Mouse (Mus musculus) heart, adult 2 months (tissue): ENCODE measurements around the gene Qpctl. TPM values are rescaled to one million over a fixed set of nuclear protein-coding genes. Genes with fewer than 3 reads are reported as not detected.

Experiments used
- DNase-seq, 2 experiments: peaks; one replicate each; pipeline ENCODE4 v3.0.0; 2021
- H3K27ac ChIP-seq: fragments of 200-600 bp; 2 replicates; pipeline ENCODE4 v1.8.1; 2022
- H3K27me3 ChIP-seq: fragments of 200-500 bp; 2 replicates; pipeline ENCODE4 v1.6.1; 2012; ENCODE audit warnings: mild to moderate bottlenecking, low read length, inconsistent platforms, mixed read lengths; ENCODE audit not compliant: control insufficient read depth, insufficient read depth
- H3K36me3 ChIP-seq: fragments of 200-500 bp; 2 replicates; pipeline ENCODE4 v1.6.1; 2012; ENCODE audit warnings: low read length, inconsistent platforms; ENCODE audit not compliant: control insufficient read depth, insufficient read depth
- H3K4me1 ChIP-seq: fragments of 200-500 bp; 2 replicates; pipeline ENCODE4 v1.6.1; 2011; ENCODE audit warnings: low read length; ENCODE audit not compliant: control insufficient read depth, insufficient read depth
- H3K4me3 ChIP-seq: fragments of 200-600 bp; 2 replicates; pipeline ENCODE4 v1.8.1; 2022
- H3K79me2 ChIP-seq: fragments of 200-500 bp; replicated peaks from 2 replicates; pipeline ENCODE4 v1.6.1; 2012; ENCODE audit warnings: mild to moderate bottlenecking, inconsistent platforms, low read length, moderate library complexity, mixed read lengths; ENCODE audit not compliant: control insufficient read depth, insufficient read depth
- H3K9ac ChIP-seq: fragments of 200-500 bp; 2 replicates; pipeline ENCODE4 v1.6.1; 2012; ENCODE audit warnings: low read depth, mild to moderate bottlenecking, control low read depth, inconsistent platforms, low read length, mixed read lengths
- CTCF ChIP-seq: fragments of 200-600 bp; IDR thresholded peaks from 2 replicates; pipeline ENCODE4 v1.8.1; 2022; ENCODE audit warnings: antibody characterized with exemption, mild to moderate bottlenecking, moderate library complexity
- EP300 ChIP-seq: fragments of 200-500 bp; IDR thresholded peaks from 2 replicates; pipeline ENCODE4 v1.6.1; 2011; ENCODE audit warnings: low read depth, low read length, control low read depth; ENCODE audit not compliant: insufficient read depth
- POLR2A ChIP-seq: fragments of 200-500 bp; IDR thresholded peaks from 2 replicates; pipeline ENCODE4 v1.6.1; 2011; ENCODE audit warnings: mild to moderate bottlenecking, low read depth, low read length, control low read depth; ENCODE audit not compliant: insufficient read depth
- WGBS: fragments of 180-500 bp; shearing (Covaris S2); methylation state at CpG from one replicate; pipeline ENCODE4 v1.1.7; 2018; 5-methylcytosine and 5-hydroxymethylcytosine counted together
- intact Hi-C: fragments of 180-260 bp; cut with DNase I; formaldehyde crosslinking; loops from one replicate; pipeline ENCODE4 v1.15.1; 2025
- polyA plus RNA-seq: library from polyadenylated mRNA; depleted of rRNA; stranded (reverse); fragments of >200 nt; gene quantifications from 2 replicates; pipeline ENCODE4 v1.2.3, GENCODE M21; 2012
- total RNA-seq, 2 experiments: library from RNA; stranded (reverse); gene quantifications; 2 replicates each; pipeline ENCODE4 v1.2.3; 2021

Qpctl gene
- total and polyA plus RNA-seq, 3 experiments: 3.8 to 5.3 (median 4.6) TPM

DNA sequence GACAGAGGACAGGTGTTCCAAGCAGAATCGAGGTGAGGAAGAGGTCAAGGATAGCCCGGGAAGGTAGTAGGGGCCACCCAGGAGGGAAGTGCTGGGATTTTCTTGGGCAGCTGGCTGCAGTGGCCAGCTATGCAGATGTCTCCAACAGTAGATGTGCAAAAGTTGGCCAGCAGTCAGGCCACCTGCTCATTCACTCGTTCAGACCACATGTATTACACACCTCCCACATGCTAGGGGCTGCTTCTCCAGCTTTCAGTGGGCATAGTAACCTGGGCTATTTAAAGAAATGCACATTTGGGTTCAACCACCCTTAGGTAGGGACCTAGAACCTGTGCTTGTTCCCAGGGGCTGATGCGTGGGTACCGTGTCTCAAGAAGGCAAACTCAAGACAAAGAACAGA, 21.3 kb downstream of the Qpctl start:
- Histone ChIP-seq H3K4me3 (no peak overlapping the region), H3K79me2 (peaks cover 2% of the 10 kb centered on the region; the same call in 1 of the 2 replicates), H3K27ac (no peak overlapping the region), H3K9ac (no peak overlapping the region), H3K36me3 (no peaks in the 10 kb centered on the region), H3K4me1 (peaks cover 4% of the 10 kb centered on the region), H3K27me3 (no peaks in the 10 kb centered on the region)
- intact Hi-C loops: no loop called here
- TF ChIP-seq POLR2A (no peak), CTCF (no peak), EP300 (no peak)
- no peak for DNase-seq
- 82% methylated on average over 5 of the region's 5 CpGs for WGBS

DNA sequence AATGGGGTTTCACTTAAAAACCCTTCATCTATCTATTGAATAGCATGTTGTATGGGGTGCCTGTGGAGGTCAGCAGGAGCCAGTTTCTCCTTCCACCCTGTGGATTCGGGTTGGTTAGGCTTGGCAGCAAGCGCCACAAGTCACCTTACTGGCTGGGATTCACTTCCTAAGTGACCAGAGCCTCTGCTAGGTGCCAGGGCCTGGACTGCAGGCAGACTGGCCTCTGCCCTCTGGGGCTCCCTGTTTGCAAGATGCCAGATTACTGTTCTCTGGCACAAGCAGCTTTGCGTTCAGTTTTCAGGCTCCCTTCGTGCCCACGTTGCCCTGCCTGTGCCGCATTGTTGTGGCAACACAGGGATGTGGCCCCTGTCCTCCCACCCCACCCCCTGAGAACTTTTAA, 24.4 kb downstream of the Qpctl start:
- Histone ChIP-seq H3K79me2 (peaks cover 7% of the 10 kb centered on the region), H3K9ac (no peak overlapping the region), H3K4me3 (no peak overlapping the region), H3K27ac (no peak overlapping the region), H3K27me3 (no peaks in the 10 kb centered on the region), H3K36me3 (no peaks in the 10 kb centered on the region; the same call in 1 of the 2 replicates), H3K4me1 (peaks cover 3% of the 10 kb centered on the region)
- WGBS: 71% methylated on average over 6 of the region's 6 CpGs
- DNase-seq: no peak
- intact Hi-C loops: no loop called here
- TF ChIP-seq POLR2A: no peak

DNA sequence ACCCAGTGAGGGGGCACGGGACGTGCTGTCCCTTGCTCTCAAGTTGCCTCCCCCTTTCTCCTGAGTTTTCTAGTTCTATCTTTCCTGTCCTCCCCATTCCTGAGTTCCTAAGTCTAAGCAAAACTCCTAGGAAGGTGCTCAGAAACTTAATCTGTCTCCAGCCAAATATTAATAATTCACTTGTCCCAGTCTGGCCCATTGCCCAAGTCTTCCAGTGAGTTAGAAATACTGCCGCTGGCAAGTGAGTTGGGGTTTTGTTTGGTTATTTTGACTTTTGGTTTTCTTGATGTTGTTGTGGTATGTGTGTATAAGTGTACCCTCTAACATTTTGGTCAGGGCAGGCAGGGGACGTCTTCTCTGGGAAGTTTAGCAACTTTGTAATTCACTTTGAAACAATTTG, 27.4 kb downstream of the Qpctl start:
- H3K27me3 ChIP-seq: no peaks in the 10 kb centered on the region
- H3K79me2 ChIP-seq: peaks cover 5% of the 10 kb centered on the region
- 77% methylated on average over 4 of the region's 4 CpGs for WGBS
- no peak overlapping the region for H3K27ac ChIP-seq
- no peak for DNase-seq
- TF ChIP-seq CTCF (no peak), POLR2A (no peak), EP300 (no peak)
- peaks cover 4% of the 10 kb centered on the region for H3K4me1 ChIP-seq
- intact Hi-C loops: loop anchor here (2.0 kb wide), 1 partner anchor 97 kb away; the partner anchor contains the start of gene Sympk
- no peak overlapping the region for H3K9ac ChIP-seq
- no peak overlapping the region for H3K4me3 ChIP-seq
- H3K36me3 ChIP-seq: no peaks in the 10 kb centered on the region; the same call in 1 of the 2 replicates

DNA sequence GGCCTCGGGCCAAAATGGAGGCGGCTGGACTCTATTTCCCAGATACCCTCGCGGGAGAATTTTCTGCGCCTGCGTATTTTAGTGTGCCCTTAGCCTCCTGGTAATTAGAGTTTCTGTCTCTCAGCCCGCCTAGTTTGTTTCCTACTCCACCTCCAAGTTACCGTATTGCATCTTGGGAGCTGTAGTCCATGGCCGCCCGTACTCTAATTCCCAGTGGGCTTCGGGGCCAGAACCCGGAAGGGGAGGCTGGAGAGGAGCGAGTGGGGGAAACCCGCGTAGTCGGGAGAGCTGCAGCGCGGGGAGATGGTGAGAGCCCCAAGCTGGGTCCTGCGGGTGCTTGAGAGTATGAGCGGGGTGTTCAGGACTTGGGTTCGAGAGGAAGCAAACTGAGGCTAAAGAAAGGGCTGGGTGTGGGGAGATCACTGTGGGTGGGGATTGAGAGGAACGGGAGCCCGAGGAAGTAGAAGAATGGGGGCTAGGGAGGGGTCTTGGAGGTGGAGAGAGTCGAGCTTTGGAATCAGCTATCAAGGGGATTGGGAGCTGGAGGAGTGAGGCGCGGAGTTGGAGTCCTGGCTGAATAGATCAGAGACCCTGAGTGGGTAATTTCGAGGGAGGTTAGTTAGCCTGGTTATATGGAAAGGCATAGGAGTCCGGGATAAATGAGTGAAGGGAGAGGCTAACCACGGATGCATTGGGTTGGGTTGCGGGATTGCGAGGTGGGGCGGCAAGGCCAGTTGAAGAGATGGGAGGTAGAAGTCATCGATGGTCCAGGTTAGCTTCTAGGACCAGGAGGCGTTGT, 29.3 kb downstream of the Qpctl start, which contains the start of gene Fbxo46:
TSS of gene Fbxo46 (plus strand) at position 229 of the 799 bp plus-strand sequence.
- H3K79me2 ChIP-seq: peaks cover 5% of the 10 kb centered on the region
- no peaks in the 10 kb centered on the region for H3K27me3 ChIP-seq
- peak within 1 kb of the TSS; percentile 84 for H3K27ac ChIP-seq
- intact Hi-C loops: loop anchor here (1.0 to 2.0 kb wide), 2 partner anchors 10 to 95 kb away; partner anchors contain the start of gene Sympk
- peak; percentile 92 to 95 for DNase-seq
- H3K4me3 ChIP-seq: peak within 1 kb of the TSS; percentile 86
- peak within 1 kb of the TSS; percentile 58 for H3K9ac ChIP-seq
- peaks cover 4% of the 10 kb centered on the region for H3K4me1 ChIP-seq
- 0 out of 2 replicates have a peak, but pooled peaks have one; percentile 39 for TF ChIP-seq EP300
- no peak for TF ChIP-seq CTCF
- peak; percentile 94 for TF ChIP-seq POLR2A
- no peaks in the 10 kb centered on the region; the same call in 1 of the 2 replicates for H3K36me3 ChIP-seq
- 2% methylated on average over 34 of the region's 34 CpGs for WGBS

DNA sequence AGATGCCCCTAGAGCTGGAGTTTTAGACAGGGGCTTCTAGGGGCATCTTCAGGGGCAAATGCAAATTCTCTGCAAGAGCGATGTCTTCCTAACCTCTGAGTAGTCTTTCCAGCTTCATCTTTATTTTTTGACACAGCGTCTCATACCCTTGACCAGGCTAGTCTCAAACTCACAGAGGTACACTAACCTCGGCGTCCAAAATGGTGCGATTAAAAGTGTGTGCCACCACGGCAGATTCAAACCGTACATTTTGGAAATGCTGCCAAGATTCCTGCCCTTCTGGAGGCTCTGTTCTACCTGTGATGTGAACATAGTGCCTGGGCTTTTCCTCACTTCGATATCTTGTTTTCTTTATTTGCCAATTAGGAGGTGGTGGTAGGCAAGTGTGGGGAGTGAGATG, 30.0 kb downstream of the Qpctl start:
- DNase-seq: peak in 1 of 2 experiments; percentile 14
- Histone ChIP-seq H3K36me3 (no peaks in the 10 kb centered on the region; the same call in 1 of the 2 replicates), H3K4me1 (peaks cover 4% of the 10 kb centered on the region), H3K4me3 (no peak overlapping the region), H3K27ac (no peak overlapping the region), H3K79me2 (peaks cover 5% of the 10 kb centered on the region), H3K27me3 (no peaks in the 10 kb centered on the region), H3K9ac (no peak overlapping the region)
- 91% methylated on average over 8 of the region's 8 CpGs for WGBS
- no peak for TF ChIP-seq EP300
- TF ChIP-seq CTCF: no peak
- TF ChIP-seq POLR2A: no peak
- intact Hi-C loops: no loop called here
